Mouse (Mus musculus) gastrocnemius, adult 18-20 months (tissue): ENCODE data around the gene Slc12a3. TPM values are rescaled to one million over a fixed set of nuclear protein-coding genes. Genes with fewer than 3 reads are reported as not detected.
A peak's percentile ranks its signal among the peaks of the same experiment; 100 is the strongest.

Experiments used
- DNase-seq: peaks from one replicate; pipeline ENCODE4 v3.0.0; 2021; ENCODE audit warnings: low spot score
- total RNA-seq, 2 experiments: library from RNA; stranded (reverse); gene quantifications; 2 replicates each; pipeline ENCODE4 v1.2.3; 2021

Gene Slc12a3
- total RNA-seq, 2 experiments from 2014 or later: 0.18 TPM; not detected in 1

- DNase-seq: no peak
These were observed 46.6 kb downstream of the Slc12a3 start for GRCm38 (mm10) chr8:94375551-94375991.

- DNase-seq: no peak
These were observed 47.2 kb downstream of the Slc12a3 start for GRCm38 (mm10) chr8:94376176-94376575.

GRCm38 (mm10) chr8:94376580-94376979 lies 47.6 kb downstream of the Slc12a3 start:
- no peak for DNase-seq

- no peak for DNase-seq
These were observed 48.0 kb downstream of the Slc12a3 start for GRCm38 (mm10) chr8:94377031-94377430.

- peak; percentile 78 for DNase-seq
These were observed 48.8 kb downstream of the Slc12a3 start for GRCm38 (mm10) chr8:94377714-94378205.

GRCm38 (mm10) chr8:94378763-94379415 lies 49.9 kb downstream of the Slc12a3 start:
- DNase-seq: no peak

GRCm38 (mm10) chr8:94379686-94380085 lies 50.7 kb downstream of the Slc12a3 start:
- DNase-seq: no peak

- no peak for DNase-seq
These were observed 55.2 kb downstream of the Slc12a3 start for GRCm38 (mm10) chr8:94384166-94384565.

- DNase-seq: no peak
These were observed 56.7 kb downstream of the Slc12a3 start for GRCm38 (mm10) chr8:94385506-94386213.

- peak; percentile 99 for DNase-seq
These were observed 57.4 kb downstream of the Slc12a3 start, which contains the start of gene Herpud1 for GRCm38 (mm10) chr8:94386214-94387026. Herpud1 (plus strand) TSS chr8:94386438.

GRCm38 (mm10) chr8:94387027-94387684 lies 58.2 kb downstream of the Slc12a3 start:
- DNase-seq: peak; percentile 90

GRCm38 (mm10) chr8:94387785-94388184 lies 58.8 kb downstream of the Slc12a3 start:
- DNase-seq: no peak

GRCm38 (mm10) chr8:94389531-94389930 lies 60.5 kb downstream of the Slc12a3 start:
- no peak for DNase-seq

GRCm38 (mm10) chr8:94390429-94390828 lies 61.4 kb downstream of the Slc12a3 start:
- no peak for DNase-seq

- no peak for DNase-seq
These were observed 61.9 kb downstream of the Slc12a3 start for GRCm38 (mm10) chr8:94390910-94391309.

- peak; percentile 66 for DNase-seq
These were observed 63.1 kb downstream of the Slc12a3 start for GRCm38 (mm10) chr8:94392147-94392546.

GRCm38 (mm10) chr8:94392648-94393047 lies 63.6 kb downstream of the Slc12a3 start:
- DNase-seq: no peak

- no peak for DNase-seq
These were observed 67.0 kb downstream of the Slc12a3 start for GRCm38 (mm10) chr8:94395851-94396540.

GRCm38 (mm10) chr8:94396964-94397657 lies 68.1 kb downstream of the Slc12a3 start:
- peak; percentile 57 for DNase-seq

GRCm38 (mm10) chr8:94398587-94398986 lies 69.6 kb downstream of the Slc12a3 start:
- DNase-seq: no peak
